Mouse (Mus musculus) induced T-regulatory cell, adult 2 months (primary cell): Measurements from ENCODE around the gene Ceacam10.
"Not testable (repeated sequence)": the region's sequence is repeated elsewhere in the genome, so short reads cannot be mapped to it uniquely, and the experiment has no call there.

Experiments used
- DNase-seq: peaks from one replicate; pipeline ENCODE4 v3.0.0-alpha.2; 2012; ENCODE audit warnings: low read depth

Ceacam10 gene

DNA sequence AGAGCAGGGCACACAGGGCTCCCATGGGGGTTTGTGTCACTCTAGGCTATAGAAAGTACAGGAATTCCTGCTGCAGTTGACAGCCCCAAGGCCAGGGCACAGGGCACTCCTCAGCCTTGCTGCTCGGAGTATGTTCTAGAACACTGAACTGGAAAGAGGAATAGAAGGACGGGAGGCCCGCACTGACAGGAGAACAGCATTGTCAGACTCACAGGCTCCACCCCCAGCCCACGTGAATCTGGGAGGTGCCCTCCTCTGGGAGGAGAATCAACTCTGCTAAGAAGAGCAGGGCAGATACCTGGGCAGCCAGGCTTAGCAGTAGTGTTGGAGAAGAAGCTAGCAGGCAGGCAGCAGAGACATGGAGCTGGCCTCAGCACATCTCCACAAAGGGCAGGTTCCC lies at the start of gene Ceacam10:
TSS of gene Ceacam10 (plus strand) at position 289 of the 400 bp plus-strand sequence.
- not testable (repeated sequence) for DNase-seq

DNA sequence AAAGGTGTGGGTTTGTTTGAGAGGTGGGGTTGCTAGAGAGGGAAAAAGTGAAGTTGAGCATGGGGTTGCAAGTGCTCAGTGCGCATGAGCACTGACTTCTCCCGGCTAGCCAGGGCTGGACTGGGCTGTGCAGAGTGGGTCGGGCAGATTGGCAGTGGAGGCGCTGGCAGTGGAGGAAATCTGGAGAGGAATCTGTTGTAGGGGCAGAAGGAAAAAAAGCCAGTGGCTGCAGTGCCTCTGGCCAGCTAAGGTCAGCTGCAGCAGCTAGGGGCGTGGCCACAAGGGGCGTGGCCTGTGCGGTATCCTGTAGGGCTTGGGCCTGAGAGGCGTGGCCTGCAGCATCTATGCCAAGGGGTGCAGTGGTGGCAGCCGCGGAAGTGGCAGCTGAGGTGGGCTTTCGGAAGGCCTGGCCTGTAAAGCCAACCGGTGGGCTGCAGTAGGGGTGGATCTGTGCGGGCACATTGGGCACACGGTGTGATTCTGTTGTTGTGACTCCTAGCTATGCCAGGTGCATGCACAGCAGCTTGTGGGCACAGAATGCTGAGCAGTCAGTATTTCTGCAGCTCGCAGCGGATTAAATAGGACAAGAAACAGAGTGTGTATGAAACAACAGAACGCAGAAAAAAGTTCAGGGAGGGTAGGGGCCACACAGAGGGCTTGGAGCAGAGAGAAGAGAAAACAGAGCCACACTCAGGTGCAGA lies 40.9 kb upstream of the Ceacam10 start:
- peak; percentile 11 for DNase-seq

DNA sequence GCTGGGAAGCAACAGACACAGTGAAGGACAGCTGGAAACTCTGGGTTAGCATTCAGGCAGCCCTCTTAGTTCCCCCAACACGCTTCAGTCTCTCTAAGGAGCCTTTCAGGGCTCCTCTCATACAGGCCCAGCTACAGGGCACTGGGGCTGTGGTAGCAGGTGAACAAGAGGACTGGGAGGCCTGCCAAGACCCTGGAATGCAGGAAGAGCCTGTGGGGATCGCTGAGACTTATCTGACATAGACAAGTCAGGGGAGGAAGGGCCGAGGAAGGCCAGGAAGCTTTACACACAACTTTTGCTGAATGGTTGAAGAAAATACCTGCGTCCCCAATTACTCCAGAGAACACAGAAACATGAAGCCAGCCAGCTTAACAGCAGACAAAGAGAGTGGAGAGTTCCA lies 26.3 kb upstream of the Ceacam10 start:
- DNase-seq = no peak

DNA sequence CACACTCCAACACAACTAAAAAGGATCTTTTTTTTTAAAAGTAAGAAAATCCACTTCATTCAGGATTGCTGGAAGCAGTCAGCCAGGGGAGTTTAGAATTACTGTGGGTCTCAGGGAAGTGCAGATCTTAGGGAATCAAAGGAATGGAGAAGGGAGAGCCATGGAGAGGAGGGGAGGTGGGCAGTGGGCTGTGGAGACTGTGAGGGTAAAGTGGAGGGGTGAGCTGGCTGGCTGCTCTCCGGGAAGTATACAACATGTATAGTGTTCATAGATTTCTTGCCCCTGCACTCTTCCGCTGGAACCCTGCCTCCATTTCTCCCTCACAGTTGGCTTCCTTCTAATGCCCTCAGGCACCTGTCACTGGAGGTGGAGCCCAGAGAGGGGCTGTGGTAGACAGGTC lies 25.4 kb upstream of the Ceacam10 start:
- no peak for DNase-seq

DNA sequence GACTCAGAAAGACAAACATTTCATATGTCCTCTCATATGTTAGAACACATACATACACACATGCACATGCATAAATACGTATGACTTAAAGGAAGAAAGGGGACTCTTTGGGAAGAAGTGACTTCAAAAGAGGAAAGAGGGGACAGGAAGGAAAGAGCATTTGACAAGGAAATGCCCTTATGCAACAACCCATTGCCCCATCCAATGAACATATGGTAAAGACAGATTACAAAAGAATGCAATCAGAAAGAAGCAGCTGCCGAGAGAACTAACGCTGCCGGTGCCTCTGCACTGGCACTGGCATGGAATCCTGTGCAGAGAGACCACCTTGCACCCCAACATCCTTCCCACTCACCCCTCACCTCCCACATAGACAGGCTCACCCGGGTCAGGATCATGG lies 23.5 kb upstream of the Ceacam10 start:
- DNase-seq = no peak

DNA sequence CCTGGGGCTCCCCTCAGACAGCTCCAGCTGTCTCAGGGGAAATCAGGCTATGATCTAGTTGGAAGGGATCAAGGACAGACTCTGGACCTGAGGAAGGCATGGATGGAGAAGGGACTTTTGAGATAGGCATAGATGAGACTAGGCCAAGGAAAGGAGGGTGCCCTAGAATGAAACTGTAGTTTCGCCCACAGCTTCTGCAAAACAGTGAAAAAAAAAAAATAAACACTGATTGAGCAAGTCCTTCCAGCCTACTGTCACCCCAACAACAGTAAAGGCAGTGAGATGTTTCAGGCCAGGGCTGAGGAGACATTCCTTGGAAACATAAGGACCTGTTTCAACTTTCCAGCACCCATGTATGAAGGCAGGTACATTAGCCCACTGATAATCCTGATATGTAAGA lies 18.5 kb upstream of the Ceacam10 start:
- DNase-seq = no peak

DNA sequence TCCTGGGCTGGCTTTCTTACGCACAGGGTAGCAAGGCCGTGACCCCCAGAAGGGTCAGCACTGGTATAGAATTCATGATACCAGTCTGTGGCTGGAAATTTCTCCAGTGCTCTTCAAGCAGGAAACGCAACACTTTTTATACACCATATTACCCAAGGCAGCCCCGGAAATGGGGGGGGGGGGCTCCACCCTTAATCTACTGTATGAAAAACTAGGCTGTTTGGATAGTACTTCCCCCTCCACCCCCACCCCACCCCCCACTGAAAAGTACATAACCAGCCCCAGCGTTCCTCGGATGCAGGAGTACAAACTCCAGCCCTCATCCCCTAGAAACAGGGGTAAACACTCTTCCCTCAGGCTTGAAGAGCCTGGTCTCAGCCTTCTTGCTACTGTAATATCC lies 16.8 kb upstream of the Ceacam10 start, which contains the start of gene Cd177:
TSS of gene Cd177 (minus strand) at position 101 of the 400 bp plus-strand sequence.
- no peak for DNase-seq

DNA sequence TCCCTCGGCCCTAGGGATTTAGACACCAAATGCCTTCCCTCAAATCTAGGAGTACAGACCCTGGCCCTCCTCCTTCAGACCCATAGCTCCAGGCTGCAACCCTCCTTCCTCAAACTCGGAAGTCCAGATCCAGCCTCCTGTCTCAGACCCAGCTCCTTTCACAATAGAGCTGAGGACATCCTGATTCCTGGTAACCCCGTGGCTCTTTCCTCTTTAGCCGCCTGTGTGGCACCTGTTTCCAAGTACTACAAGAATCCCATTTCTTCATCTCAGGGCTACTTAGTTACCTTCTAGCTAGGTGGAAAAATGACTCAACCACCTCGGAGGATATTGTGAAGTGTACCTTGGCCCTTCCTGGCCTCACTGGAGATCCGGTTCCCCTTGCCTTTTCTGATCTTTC lies 15.8 kb upstream of the Ceacam10 start:
- DNase-seq = no peak

DNA sequence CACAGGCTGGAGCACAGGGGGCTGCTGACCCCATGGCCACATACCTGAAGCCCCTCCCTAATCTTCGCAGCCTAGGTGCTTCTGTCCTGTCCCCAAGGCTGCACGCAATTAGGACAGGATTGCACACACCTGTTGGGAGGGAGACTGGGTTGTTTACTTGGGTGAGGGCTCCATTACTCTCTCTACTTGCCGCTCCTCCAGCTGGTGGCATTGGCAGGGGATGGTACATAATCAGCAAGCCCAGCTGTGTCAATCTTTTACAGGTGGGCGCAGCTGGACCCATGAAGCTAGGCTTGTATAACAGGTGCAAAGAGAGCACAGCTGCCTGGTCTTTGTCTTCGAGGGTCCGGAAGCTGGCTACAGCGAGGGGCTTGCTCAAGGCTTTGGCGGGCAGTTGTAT lies 14.4 kb upstream of the Ceacam10 start:
- DNase-seq = no peak

DNA sequence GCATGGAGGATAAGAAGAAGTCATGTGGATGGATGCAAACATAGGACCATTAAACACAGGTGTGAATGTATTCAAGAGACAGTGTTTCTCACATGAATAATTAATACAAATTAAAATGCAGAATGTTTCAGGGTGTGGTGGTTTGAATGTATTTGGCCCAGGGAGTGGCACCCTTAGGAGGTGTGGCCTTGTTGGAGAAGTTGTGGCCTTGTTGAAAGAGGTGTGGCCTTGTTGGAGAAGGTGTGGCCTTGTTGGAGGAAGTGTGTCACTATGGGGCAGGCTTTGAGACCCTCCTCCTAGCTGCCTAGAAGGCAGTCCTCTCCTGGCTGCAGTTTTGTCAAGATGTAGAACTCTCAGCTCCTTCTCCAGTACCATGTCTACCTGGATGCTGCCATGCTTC lies 5.6 kb upstream of the Ceacam10 start:
- no peak for DNase-seq

DNA sequence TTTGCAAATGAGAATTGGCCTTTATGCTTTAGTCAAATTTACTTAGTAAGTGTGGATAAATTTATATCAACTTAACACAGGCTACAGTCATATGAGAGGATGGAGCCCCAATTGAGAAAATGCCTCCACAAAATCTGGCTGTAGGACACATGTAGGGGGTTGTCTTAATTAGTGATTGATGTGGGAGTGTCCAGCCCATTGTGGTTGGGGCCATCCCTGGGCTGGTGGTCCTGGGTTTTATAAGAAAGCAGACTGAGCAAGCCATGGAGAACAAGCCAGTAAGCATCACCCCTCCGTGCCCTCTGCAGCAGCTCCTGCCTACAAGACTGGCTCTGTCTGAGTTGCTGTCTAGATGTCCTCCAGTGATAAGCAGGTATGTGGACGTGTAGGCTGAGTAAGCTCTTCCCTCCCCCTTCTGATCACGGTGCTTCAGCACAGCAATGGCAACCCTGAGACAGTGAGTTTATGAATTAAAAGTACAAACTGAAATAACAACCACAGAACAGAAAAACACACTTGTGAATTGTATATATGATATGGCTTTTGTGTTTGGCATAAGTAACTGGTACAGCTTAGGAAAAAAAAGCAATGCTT lies 3.0 kb upstream of the Ceacam10 start:
- DNase-seq = no peak

DNA sequence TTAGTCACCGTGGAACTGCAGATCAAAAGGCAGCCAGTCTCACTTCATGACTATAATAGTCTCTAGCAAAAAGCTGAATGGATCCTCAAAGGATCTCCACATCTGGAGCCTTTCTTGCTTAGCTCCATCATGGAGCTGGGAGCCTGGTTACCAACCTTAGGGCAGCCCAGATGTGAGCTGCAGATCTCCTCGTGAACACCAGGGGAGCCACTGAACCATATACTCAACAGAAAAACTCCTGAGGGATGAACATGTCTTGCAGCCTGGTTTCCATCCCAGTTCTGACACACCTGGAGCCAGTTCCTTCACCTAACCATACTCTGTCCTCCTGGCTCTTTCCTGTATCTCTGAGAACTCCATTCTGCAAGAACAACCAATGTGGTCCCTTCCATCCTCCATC lies 861 bp upstream of the Ceacam10 start:
- DNase-seq = no peak

DNA sequence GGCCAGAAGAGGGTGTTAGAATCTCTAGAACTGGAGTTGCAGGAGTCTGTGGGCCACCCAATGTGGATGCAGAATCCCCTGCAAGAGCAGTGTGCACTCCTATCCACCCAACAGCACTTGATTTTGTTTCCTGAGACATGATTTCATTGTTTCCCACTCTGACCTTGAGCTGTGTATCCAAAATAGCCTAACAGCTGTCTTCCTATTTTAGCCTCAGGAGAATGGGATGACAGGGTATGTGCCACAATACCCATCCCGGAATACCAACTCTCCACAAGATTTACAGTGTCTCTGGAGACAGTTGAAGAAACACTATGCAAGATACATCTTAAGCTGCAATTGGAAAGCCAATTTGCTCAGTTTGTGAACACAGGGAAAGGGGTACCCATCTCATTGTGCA lies 20.9 kb downstream of the Ceacam10 start:
- no peak for DNase-seq

DNA sequence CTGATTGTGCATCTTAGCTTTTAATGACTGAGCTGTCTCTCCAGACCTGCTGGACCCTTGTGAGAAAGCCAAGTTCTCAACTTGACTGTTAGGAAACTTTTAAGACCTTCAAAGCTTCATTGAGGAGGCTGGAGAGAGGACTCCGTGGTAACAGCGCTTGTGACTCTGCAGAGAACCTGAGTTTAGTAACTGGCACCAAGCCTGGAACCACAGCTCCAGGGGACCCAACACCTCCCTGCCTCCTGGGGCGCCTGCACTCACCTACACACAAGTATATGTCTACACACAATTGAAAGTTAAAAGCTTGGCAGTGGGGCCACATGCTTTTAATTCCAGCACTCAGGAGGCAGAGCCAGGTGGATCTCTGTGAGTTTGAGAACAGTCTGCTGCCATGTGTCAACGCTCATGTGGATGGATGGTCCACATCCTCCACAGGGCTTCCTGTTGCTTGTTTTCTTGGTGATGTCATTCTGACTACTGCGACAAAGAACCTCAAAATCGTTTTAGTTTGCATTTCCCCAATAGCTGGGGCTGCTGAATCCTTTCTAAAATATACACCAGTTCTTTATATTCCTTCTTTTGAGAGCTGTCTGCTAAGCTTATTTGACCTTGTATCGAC lies 25.3 kb downstream of the Ceacam10 start:
- DNase-seq = no peak

DNA sequence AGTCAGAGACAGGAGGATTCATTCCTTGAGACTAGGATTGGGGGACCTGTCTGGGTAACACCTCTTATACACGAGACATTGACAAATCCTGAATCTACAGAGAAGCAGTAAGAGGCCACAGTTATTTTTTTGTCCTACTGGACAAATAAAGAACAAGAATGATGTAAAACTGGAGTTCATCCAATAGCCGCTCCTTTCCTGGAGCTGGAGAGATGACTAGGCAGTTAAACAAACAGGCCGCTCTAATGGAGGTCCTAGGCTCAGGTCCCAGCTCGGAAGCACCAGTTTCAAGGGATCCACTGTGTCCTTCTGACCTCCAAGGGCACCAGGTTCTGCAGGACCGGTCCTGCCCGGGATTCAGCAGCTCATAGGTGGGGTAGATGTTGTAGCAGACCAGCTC lies 27.8 kb downstream of the Ceacam10 start:
- no peak for DNase-seq

DNA sequence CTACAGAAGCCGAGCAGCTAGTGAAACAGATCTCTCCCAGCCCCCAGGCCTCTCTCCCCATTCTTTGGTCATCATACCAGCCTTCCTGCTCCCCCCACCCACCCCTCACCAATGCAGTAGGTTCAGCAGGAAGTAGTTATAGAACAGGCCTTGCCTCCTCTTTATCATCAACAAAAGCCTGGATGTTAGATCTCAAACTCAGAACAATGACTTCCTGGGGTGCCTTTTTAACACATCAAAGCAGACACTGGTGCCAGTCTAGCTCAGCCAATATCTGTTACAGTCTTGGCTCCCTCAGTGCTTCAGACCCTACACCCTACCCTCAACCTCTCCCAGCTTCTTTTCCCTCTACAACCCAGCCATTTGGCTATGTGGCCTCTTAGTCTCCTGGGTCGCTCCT lies 32.0 kb downstream of the Ceacam10 start:
- no peak for DNase-seq

DNA sequence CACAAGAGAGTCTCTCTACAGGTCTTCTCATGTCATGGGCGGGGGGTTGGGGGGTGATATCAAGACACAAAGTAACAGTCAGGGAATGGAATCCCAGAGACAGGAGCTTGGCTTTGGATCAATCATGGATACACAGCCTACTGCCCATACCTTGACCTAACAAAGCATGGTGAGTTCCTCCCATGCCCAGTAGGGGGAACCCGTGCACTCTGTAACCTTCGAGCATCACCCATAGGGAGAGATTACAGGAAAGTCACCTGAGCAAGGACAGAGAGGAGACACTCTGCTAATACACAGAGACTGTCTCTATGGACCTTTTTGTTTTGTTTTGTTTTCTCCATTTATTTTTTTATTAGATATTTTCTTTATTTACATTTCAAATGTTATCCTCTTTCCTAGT lies 40.5 kb downstream of the Ceacam10 start:
- peak; percentile 87 for DNase-seq

DNA sequence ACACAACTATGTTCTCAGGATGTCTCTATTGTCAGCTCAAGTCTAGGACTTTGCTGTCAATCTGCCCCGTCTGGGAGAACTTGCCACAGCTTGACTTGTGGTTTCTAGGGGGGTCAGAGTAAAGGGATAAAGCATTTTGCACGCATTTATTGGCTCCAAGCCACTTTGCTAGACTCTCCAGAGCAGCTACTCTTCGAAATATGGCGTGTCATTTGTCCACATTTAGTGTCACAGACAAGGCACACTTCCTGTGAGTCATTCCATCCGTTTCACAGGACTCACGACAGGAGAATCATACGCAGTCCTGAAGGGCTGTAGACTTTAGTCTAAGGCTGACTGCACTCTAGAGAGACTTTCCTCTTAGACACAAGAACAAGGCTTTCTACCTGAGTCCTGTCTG lies 47.4 kb downstream of the Ceacam10 start:
- DNase-seq = peak; percentile 14

DNA sequence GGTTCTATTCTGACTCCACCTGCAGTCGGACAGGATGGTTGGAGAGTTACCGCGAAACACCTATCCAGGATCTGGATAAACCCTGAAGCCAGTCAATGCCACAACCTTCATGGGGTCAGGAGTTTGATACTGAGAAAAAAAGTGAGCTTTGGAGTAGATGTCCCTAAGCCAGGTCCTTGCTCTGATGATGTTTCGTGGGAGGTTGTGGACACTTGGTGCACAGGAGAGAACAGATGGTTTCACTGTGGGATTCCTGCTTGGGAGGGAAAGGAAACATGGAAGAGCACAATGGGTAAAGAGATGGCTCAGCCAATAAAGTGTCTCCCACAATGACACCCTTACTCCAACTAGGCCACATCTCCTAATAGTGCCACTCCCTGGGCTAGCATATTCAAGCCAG lies 50.2 kb downstream of the Ceacam10 start:
- DNase-seq = no peak
